Mouse (Mus musculus): ENCODE data around the gene Oaz2.

DNA sequence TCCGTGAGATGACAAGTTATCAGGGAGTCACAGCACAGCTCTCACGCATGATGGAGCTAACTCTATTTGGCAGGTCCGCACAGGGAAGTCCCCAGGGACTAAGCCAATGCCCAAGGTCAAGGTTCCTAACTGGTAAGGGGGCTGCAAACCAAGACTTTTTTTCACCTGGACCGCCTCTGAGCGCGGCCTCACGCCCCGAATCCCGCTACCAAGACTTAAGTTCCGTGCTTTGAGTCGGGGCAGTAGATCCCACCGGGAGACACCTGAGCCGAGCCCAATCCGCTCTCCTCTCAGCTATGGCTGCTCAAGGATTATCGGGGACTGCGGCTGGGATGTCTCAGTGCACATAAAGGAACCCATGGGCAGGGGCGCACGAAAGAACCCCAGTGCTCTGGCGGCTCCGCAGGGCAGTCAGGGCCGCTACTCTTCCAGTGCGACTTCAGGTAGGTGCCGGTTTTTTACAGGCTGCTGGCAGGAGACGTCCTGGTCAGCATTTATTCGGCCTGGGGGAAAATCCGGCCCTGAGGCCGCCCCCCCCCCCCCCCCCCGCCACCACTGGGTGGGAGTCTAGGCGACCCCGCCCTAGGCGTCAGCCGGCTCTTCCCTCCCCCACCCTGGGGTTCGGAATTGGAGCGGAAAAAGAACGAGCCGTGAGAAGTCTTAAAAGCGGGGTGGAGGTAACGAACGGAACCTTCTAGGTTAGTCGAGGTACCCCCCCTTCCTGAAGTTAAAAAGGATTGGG is 38.6 kb upstream of the Oaz2 start, which contains the start of gene Rbpms2:
- TF ChIP-seq GATA1 (IDR thresholded peaks at IDR 0.05; ENCODE audit: borderline replicate concordance, low read length) (no peak), FLI1 (IDR thresholded peaks at IDR 0.05; ENCODE audit: low read length) (no peak)

Data from megakaryocyte, embryonic 14.5 days (primary cell).